Mouse (Mus musculus): ENCODE data around the gene Gpr27.
A peak's percentile ranks its signal among the peaks of the same experiment; 100 is the strongest.

Gene Gpr27

GRCm38 (mm10) chr6:99677325-99677724 is 15.2 kb upstream of the Gpr27 start:
- no peak for DNase-seq (ENCODE audit: extremely low spot score)

- no peak for DNase-seq (ENCODE audit: extremely low spot score)
These were observed 14.4 kb upstream of the Gpr27 start for GRCm38 (mm10) chr6:99678108-99678507.

GRCm38 (mm10) chr6:99683974-99684373 is 8.5 kb upstream of the Gpr27 start:
- no peak for DNase-seq (ENCODE audit: extremely low spot score)

GRCm38 (mm10) chr6:99684899-99685298 is 7.6 kb upstream of the Gpr27 start:
- DNase-seq (ENCODE audit: extremely low spot score): peak; percentile 33

GRCm38 (mm10) chr6:99688513-99688912 is 4.0 kb upstream of the Gpr27 start:
- DNase-seq (ENCODE audit: extremely low spot score): no peak

GRCm38 (mm10) chr6:99691666-99692205 is 743 bp upstream of the Gpr27 start:
- DNase-seq (ENCODE audit: extremely low spot score): no peak

- peak; percentile 41 for DNase-seq (ENCODE audit: extremely low spot score)
These were observed 700 bp downstream of the Gpr27 start for GRCm38 (mm10) chr6:99692916-99693841.

GRCm38 (mm10) chr6:99700484-99700883 is 8.0 kb downstream of the Gpr27 start:
- no peak for DNase-seq (ENCODE audit: extremely low spot score)

- DNase-seq (ENCODE audit: extremely low spot score): no peak
These were observed 19.2 kb downstream of the Gpr27 start for GRCm38 (mm10) chr6:99711576-99712101.

- DNase-seq (ENCODE audit: extremely low spot score): no peak
These were observed 20.8 kb downstream of the Gpr27 start for GRCm38 (mm10) chr6:99713256-99713655.

GRCm38 (mm10) chr6:99715191-99715590 is 22.7 kb downstream of the Gpr27 start:
- DNase-seq (ENCODE audit: extremely low spot score): no peak

- DNase-seq (ENCODE audit: extremely low spot score): no peak
These were observed 23.4 kb downstream of the Gpr27 start for GRCm38 (mm10) chr6:99715913-99716312.

GRCm38 (mm10) chr6:99721032-99721431 is 28.6 kb downstream of the Gpr27 start:
- DNase-seq (ENCODE audit: extremely low spot score): no peak

- no peak for DNase-seq (ENCODE audit: extremely low spot score)
These were observed 29.9 kb downstream of the Gpr27 start for GRCm38 (mm10) chr6:99722390-99722789.

- peak; percentile 42 for DNase-seq (ENCODE audit: extremely low spot score)
These were observed 33.6 kb downstream of the Gpr27 start, which contains the start of gene Prok2 for GRCm38 (mm10) chr6:99725971-99726561. Gene Prok2 (minus strand): TSS chr6:99726392.

- DNase-seq (ENCODE audit: extremely low spot score): peak; percentile 28
These were observed 34.3 kb downstream of the Gpr27 start for GRCm38 (mm10) chr6:99726576-99727303.

GRCm38 (mm10) chr6:99729853-99730252 is 37.4 kb downstream of the Gpr27 start:
- no peak for DNase-seq (ENCODE audit: extremely low spot score)

- no peak for DNase-seq (ENCODE audit: extremely low spot score)
These were observed 39.4 kb downstream of the Gpr27 start for GRCm38 (mm10) chr6:99731926-99732325.

- DNase-seq (ENCODE audit: extremely low spot score): no peak
These were observed 40.2 kb downstream of the Gpr27 start for GRCm38 (mm10) chr6:99732673-99733072.

GRCm38 (mm10) chr6:99734666-99735065 is 42.2 kb downstream of the Gpr27 start:
- no peak for DNase-seq (ENCODE audit: extremely low spot score)

- DNase-seq (ENCODE audit: extremely low spot score): no peak
These were observed 50.4 kb downstream of the Gpr27 start for GRCm38 (mm10) chr6:99742866-99743265.

Measured in embryo, embryonic 9.5 days (tissue).